Mouse (Mus musculus) T-helper 17 cell (primary cell): ENCODE data around the gene Tmem243.

ENCODE experiments used
- in situ Hi-C, 2 experiments: fragments of 300-600 bp; cut with MboI, MseI; formaldehyde crosslinking; loops; 1 replicate in 1 of 2; 2 replicates in 1 of 2; pipeline ENCODE4 v1.15.1; 2025; ENCODE audit warnings: high pct_unique_total_duplicates in 2 of 2

Gene Tmem243

DNA sequence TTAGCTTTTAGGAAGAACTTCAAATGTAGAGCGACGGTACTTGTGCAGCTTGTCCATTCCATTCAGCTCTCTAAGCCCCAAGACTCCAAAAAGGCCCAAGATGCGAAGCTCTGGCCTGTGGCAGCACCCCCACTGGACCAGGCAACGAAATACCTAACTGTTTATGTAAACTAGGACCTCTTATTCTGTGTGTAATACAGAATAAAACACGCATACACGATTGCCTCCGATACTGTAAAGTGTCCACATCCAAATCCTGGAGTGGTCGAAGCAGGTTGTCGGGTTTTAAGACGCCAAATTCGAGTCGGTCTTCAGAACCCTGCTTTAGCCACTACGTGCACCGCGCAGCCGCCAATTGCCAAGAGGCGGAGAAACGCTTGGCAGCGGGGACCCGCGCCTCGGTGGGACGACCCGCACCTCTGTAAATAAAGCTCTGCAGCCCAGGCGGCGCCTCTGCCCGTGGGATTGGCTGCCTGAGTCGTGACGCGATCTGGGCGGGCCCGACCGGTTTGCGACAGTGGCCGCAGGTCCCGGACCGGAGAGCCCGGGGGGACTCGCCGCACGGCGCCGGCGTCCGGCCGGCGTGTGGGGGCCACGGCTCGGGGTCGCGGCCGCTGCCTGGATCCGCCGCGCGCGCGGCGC lies at the start of gene Tmem243:
Gene Tmem243 (plus strand): TSS at position 462 of the 642 bp plus-strand sequence.
- in situ Hi-C loops, result no loop called here

DNA sequence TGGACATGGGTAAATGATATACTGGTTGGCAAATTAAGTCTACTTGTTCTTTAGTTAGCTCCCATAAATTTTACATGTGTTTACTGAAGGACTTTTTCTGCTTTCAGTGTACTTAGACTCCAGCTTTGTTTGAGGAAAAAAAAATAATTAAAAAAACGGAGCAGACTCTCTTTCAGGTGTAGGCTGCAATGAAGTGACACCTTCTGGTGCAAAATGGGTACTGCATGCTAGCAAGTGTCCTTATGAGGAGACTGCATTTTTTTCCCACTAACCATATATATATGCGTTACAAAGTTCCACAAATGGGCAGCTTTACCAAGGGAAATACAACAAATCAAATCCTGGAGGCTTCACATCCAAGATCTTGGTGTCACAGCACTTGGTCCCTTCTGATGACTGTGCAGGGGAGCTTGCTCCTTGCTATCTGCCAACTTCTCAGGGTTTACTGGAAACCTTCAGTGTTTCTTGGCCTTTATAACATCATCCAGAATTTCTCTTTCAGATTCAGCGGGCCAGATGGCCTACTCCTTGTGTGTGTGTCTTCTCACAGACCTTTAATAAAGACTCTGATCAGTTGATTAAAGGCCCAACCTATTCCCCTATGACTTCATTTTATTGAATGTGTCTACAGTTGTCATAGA lies 44.3 kb upstream of the Tmem243 start:
- in situ Hi-C loops, result loop anchor here in 1 of 2 experiments (5.0 kb wide), 1 partner anchor 64 kb away; no protein-coding TSS in a partner anchor

DNA sequence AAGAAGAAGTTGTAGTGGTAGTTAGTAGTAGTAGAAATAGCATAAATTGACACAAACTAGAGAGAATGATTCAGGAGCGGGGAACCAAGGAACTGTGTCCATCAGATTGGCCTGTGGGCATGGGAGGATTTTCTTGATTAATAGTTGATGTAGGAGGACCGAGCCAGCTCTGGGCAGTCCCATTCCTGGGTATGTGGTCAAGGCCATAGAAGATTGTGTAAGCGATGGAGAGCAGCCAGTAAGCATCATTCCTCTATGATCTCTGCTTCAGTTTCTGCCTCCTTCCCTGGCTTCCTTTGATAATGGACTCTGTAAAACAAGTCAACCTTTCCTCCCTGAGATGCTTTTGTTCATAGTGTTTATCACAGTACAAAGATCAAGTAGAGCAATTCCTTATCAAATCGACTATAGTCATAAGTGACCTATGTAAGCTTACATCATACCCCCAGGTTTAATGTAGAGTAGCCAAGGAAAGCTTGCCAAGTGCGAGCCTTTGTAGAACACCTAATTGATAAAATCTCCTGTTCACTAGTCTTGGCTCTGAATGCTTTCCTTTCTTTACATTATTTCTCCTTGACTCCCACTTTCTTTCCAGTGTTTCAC lies 43.1 kb upstream of the Tmem243 start:
- in situ Hi-C loops, result loop anchor here in 1 of 2 experiments (5.0 kb wide), 1 partner anchor 65 kb away; no protein-coding TSS in a partner anchor

DNA sequence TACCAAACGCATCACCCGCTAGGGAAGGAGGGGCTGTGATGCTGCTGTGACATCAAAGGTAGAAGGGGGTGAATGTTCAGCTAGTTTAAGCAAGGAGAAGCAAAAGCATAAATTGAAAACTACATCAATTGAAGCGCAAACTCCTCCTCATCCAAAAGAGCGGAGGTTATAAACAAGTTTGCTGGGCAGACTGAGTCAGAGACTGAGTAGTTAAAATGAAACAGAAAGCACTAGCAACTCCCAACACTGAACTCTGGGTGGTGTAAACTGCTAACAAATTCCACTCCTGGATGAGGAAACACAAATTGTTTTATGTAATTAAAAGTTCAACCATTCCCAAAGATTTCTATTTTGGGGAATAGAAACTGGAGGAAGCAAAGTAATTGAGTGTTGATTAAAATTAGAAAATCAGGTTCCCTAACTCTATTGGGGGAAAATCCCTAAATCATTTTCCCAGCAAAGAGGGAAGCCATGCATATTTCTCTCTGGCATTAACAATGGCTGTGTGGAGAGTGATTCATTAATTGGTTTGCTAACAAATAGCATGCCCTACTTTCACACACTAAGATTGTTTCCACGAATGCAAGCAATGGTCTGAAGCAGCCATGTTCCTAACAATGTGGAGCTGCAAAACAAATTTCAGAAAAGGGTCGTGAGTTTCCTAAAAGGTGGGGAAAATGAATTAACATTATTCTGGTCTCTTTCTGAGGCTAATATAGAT lies 41.0 kb upstream of the Tmem243 start:
- in situ Hi-C loops, result loop anchor here in 1 of 2 experiments (5.0 kb wide), 1 partner anchor 67 kb away; no protein-coding TSS in a partner anchor

DNA sequence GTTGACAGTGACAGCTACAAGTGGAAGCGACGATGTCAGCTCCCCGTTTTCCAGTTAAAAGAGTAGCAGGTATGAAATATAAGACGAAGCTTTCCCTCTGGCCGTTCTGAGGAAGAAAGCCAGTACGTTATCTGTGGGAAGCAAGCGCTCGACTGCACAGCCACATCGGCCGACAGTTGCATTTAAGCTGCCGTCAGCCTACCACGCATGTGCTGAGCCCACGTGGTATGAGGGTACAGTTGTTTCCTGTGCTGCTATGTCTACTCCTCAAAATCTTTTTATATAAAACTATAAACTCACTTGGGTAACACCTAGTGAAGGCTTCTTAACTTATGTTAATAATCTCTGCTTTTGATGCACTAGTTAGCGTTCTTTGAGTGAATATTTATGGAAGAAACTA lies 40.2 kb upstream of the Tmem243 start:
- in situ Hi-C loops, result no loop called here

DNA sequence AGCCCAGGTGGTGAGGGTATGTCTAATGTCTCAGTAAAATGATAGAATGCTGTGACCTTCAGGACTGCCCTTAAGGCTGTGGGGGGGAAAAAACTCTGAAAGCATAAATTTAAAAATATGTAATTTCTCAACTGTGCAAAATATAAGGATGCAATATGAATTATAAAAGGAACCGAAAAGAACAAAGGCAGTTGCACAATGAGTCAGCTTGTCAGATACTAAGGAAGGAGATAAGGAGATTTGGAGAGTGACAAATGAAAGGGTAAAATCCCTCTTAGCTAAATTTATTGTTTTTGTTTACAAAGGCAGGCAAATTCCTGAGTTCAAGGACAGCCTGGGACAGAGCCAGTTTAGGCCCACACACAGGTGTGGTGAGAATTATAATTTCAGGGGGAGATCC lies 36.3 kb upstream of the Tmem243 start:
- in situ Hi-C loops, result no loop called here

DNA sequence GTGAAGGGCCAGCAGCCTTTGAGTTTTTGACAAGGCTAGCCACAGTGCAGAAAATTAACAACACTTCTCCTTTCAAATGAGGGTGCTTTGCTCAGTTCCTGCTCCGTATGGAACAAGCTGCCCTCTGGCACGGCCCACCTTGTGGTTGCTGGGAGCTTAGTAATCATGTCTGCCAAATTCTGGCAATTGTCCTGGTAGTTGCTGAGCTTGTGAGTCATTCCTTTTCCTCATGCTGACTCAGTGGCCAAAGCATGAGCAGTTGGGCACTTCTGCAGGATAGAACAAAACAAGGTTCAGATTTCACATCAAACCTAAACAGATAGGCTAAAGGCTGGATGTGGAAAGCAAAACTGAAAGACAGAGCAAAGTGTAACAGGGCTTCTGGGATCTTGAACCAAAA lies 31.6 kb upstream of the Tmem243 start:
- in situ Hi-C loops, result no loop called here

DNA sequence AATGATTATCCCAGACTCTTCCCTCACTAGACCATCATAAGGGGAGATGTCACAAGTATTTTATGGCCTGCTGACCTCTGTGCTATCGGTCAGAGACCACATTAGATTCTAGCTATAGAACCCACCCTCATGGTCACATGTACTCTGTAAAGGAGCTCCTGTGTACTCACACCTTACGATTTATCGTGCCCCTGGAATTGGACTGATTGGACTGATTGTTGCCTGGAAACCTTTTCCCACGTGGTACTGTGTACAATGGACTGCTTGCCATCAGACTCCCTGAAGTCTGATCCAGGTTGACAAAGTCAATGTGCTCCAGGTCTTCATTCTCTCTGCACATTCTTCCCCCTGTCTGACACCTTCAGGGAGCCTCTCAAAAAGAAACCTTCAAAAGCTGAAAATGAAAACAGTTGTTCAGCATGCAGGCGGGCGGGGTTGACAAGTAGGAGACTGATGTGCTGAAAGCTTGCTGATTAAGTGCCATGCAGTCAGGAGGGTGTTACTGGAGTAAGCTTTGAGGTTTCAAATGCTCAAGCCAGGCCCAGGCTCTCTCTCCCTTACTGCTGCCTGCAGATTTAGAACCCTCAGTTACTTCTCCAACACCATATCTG lies 30.8 kb upstream of the Tmem243 start:
- in situ Hi-C loops, result no loop called here

DNA sequence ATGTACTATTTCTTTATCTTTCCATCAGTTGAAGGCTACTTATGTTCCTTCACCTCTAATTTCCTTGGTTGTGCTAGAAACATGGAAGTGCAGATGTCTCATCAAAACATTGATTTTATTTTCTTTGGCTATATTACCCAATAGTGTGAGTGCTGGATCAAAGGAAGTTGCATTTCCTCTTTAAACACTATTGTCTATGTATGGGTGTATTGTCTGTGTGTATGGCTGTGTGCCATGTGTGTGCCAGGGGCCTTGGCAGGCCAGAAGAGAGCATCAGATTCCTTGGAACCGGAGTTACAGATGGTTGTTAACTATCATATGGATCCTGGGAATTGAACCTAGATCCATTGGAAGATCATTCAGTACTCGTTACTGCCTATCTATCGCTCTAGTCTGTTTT lies 29.1 kb upstream of the Tmem243 start:
- in situ Hi-C loops, result no loop called here

DNA sequence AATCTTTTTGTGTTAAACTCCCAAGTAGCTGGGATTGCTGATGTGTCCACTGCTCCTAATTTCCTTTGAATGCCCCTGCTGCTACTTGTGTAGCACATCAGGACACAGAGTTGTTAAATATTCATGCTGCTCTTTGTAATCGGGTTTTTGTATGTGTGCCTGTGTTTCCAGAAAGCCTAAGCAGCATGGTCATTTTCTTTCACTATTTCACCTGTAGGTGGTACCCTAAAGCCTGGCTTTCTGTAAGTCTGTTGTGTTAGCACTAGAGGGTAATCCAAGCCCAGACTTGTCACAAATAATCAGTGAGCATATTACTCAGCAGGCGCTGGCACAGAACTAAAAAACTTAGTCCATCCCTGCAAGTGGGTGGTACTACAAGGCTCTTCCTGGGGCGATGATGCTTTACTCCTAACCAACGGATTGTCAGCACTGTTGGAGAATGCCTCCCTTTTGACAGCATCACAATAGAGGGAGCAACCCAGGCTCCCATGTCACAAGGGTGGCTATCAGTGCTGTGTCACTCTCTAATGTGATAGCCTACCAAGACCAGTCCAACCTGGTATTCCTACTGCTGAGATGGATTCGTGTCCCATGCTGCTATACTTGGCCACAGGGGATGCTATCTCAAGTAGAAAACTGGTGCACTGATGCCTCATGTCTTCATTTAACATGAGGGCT lies 27.2 kb upstream of the Tmem243 start:
- in situ Hi-C loops, result no loop called here

DNA sequence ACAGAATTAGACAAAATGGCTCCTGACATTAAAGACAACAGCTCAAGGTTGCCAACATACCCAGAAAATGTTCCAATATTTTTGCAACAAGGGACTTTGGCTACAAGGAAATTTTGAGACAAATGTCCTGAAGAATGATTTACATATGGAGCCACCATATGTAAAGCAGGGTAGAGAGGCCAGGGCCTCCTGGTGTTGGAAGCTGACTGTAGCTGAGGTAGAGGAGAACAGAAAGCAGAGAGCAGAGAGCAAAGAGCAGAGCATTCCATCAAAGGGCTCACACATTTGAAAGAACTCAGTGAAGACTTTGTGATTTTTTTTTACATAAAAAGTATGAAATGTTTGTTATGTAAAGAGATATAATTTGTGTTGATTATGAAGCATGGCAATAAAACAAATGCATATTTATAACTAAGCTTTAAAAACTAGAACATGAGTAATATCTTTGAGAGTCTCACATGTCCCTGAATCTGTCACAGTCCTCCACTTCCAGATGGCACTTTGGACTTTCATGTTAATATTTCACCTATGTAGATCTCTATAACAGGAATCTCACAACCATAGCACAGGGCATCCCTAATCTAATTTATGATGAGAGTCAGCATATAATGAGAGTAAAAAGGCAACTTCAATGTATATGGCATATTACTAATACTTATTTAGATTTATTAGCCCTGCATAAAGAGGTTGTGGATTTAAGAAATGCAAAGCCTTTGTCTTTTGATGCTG lies 20.5 kb upstream of the Tmem243 start:
- in situ Hi-C loops, result no loop called here

DNA sequence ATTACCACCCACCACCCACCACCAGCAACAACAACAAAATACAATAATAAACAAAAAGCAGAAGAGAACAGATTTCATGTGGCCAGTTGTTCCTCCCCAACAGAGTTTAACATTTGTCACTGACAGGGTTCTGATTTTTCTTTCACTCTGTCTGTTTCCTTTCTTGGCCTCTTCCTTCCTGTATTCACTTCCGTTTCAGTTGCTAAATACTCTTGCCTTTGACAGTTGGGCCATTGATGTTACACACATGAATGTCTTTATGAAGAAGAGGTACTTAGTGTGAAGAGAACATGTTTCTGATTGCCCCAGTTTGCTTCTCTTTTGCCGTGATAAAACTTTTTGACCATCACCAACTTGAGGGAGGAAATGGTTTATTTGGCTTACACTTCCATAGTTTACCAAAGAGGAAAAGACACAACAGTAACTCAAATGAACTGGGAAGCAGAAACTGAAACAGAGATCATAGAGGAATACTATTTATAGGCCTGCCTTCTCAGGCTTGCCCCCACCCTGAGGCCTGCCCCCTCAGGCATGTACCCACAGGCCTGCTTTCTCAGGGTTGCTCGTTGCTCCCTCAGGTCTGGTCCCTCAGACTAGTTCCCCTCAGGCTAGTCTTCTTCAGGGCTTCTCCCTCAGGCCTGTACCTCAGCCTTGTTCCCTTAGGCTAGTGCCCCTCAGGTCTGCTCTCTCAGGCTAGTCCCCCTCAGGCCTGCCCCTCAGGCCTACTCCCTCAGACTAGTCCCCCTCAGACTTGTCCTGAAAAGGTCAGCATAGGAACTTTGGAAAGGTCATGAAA lies 13.3 kb upstream of the Tmem243 start:
- in situ Hi-C loops, result no loop called here

DNA sequence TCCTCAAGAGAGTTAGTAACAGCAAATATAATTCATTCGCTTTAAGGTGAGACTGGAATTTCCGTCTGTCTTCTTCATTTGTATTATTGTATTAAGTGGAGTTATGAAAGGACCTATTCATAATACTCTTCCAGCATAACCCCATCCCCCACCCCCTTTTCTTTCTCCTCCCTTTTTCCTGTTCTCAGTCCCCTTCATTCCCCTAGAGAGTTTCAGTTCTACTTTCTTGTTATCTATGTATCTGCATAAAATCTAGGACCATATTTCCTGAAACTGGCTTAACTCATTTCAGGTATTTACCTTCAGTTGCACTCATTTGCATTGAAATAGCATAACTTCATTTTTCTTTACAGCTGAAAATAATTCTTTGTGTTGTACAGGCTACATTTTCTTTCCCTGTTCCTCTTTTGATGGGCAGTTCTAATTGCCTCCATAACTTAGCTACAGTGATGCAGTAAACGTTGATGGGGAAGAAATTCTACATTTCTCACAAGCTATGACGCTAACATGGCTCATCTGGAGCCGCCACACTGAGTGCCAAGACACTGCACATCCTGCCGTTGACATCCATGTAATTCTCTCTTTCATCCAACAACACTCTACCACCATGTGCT lies 9.9 kb upstream of the Tmem243 start:
- in situ Hi-C loops, result no loop called here

DNA sequence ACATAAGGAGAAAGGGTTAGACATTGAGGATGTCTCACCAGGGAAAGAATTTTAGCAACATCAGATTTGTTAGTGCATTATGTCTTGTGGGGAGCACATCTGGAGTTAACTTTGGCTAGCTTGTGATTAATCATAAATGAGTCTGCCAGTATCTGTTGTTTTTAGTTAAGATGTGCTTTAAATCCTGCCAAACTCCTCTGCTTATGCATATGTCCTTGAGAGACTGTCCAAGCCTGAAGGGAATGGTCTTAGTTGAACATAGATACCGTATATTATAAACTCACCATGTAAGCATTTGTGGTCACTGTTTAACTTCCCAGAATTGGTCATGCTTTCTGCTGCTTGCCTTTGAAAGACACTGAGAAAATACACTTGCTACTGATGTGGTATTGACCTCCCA lies 7.8 kb upstream of the Tmem243 start:
- in situ Hi-C loops, result no loop called here

DNA sequence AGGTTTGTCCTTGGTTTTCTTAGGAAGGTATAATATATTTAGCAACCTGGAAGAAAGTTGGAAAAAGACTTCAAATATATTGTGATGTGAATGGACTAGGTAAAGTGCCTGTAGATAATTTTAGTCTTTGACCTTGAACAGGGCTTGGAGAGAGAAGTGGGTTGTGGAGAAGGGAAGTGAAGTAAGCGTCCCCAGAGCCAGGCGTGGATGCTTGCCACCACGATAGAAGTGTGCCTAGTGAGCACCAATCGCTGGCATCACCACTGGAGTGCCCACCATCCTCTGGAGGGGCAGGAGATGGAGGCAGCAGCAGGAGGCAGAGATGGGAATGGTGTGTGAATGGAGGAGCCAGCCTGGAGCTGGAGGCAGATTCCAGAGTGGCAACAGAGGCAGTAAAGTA lies 7.0 kb upstream of the Tmem243 start:
- in situ Hi-C loops, result no loop called here

DNA sequence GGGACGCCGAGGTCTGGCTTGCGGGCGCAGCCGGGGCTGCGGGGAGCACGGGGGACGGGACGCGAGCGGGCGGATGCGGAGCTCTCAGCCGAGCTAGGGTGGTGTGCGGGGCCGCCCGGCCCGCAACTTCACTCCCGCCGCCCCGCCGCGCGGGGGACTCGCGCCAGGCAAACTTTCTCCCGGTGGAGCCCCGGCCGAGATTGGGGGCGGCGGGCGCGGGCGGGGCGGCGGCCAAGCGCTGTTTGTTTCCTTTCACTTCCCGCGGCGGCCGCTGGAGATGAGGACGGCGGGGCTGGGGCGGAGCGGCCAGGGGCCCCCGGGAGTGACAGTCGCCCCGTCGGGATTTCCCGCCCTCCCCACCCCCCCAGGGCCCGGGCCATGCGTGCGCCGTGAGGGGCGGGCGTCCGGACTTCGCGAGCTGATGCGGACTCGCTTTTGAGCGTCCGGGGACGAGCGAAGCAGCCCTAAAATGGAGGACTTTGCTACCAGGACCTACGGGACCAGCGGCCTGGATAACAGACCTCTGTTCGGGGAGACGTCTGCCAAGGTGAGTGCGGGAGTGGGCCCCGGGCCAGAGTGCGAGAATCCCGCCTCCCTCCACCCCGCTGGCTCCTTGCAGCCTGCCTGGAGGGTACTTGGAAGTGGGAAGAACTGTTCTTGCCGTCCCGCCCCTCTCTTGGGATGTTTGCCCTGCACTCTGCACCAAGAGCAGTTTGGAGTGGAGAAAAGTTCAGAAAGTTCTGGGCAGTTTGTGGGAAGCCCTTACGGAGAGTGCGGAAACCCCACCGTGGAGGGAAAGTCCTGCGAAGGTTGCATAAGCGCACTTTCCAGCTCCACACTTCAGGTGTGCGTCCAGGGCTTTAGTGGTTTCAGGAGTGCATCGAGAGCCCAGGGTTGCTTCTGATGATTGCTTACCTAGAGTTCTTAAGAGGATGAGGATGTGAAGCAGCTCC lies 657 bp downstream of the Tmem243 start:
- in situ Hi-C loops, result no loop called here

DNA sequence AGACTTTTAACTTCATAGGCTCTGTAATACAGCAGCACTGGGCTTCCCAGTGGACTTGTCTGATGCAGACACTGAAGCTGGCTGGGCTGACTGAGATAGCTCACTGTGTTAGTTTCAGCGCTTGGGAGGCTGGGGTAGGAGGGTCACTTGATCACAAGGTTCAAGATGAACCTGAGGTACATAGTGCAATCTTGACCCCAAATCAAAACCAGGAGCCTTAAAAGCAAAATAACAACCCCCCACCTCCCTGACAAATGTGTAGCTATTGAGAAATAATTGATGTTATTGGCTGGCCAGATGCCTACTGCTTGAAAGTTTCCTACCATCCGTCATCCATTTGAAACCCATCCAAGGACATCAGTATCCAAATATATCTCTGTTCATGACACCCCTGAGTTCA lies 2.2 kb downstream of the Tmem243 start:
- in situ Hi-C loops, result no loop called here

DNA sequence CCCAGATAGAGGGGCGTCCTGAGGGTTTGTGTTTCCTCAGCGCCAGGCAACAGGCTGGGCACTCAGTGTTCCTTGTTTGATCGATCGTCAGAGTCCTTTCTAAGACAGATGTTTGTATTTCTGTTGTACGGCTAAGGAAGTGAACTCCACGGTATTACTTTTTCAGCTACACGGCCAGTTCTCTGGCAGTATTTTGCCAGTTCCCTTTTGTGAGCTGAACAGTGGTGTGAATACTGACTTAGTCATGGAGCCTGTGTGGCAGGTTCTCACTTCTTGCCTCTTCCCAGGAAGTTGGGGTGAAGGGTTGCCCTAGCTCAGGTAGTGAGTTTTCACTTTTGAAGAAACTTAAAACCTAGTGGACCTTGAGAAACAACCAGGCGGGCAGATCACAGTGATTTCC lies 3.5 kb downstream of the Tmem243 start:
- in situ Hi-C loops, result no loop called here
